Mouse (Mus musculus) embryonic facial prominence, embryonic 12.5 days (tissue): Measurements from ENCODE around the gene Rars2. TPM values are rescaled to one million over a fixed set of nuclear protein-coding genes. Genes with fewer than 3 reads are reported as not detected.

Experiments used
- ATAC-seq: fragments of 200-750 bp; cut with Nextera tagmentation; 2 replicates; pipeline ENCODE4 v1.8.0; 2017; ENCODE audit not compliant: insufficient number of reproducible peaks, insufficient read depth, low FRiP score, low TSS enrichment
- H3K27ac ChIP-seq: fragments of 300-500 bp; sonication (generic); 2 replicates; pipeline ENCODE4 v1.5.1; 2016; ENCODE audit warnings: mild to moderate bottlenecking
- H3K27me3 ChIP-seq: fragments of 300-500 bp; sonication (generic); 2 replicates; pipeline ENCODE4 v1.6.1; 2016; ENCODE audit warnings: mild to moderate bottlenecking, moderate library complexity
- H3K36me3 ChIP-seq: fragments of 300-500 bp; sonication (generic); 2 replicates; pipeline ENCODE4 v1.6.1; 2016; ENCODE audit warnings: mild to moderate bottlenecking
- H3K4me1 ChIP-seq: fragments of 300-500 bp; sonication (generic); 2 replicates; pipeline ENCODE4 v1.6.1; 2016
- H3K4me2 ChIP-seq: fragments of 300-500 bp; sonication (generic); replicated peaks from 2 replicates; pipeline ENCODE4 v1.6.1; 2016; ENCODE audit warnings: mild to moderate bottlenecking, moderate library complexity
- H3K4me3 ChIP-seq: fragments of 300-500 bp; sonication (generic); 2 replicates; pipeline ENCODE4 v1.5.1; 2016; ENCODE audit warnings: mild to moderate bottlenecking
- H3K9ac ChIP-seq: fragments of 300-500 bp; sonication (generic); 2 replicates; pipeline ENCODE4 v1.6.1; 2016; ENCODE audit warnings: mild to moderate bottlenecking, moderate library complexity
- H3K9me3 ChIP-seq: fragments of 300-500 bp; sonication (generic); 2 replicates; pipeline ENCODE4 v1.6.1; 2016; ENCODE audit warnings: mild to moderate bottlenecking, moderate library complexity
- WGBS: fragments of 180-500 bp; shearing (Covaris S2); methylation state at CpG from one replicate; pipeline ENCODE4 v1.1.7; 2016; 5-methylcytosine and 5-hydroxymethylcytosine counted together
- polyA plus RNA-seq: library from polyadenylated mRNA; unstranded; fragments of >200 nt; fragmentation: Nextera tagmentation; extraction: Ambion mirVana; gene quantifications from 2 replicates; pipeline ENCODE4 v1.2.1, GENCODE M21; 2016

Rars2 gene
- polyA plus RNA-seq, 1 experiment from 2014 or later: 71.3 TPM

GRCm38 (mm10) chr4:34644779-34645178, 30.0 kb downstream of the Rars2 start:
- H3K9me3 ChIP-seq: no peaks in the 10 kb centered on the region
- no peak overlapping the region for H3K4me3 ChIP-seq
- H3K4me1 ChIP-seq: no peaks in the 10 kb centered on the region
- H3K27me3 ChIP-seq: no peaks in the 10 kb centered on the region
- no peak overlapping the region for H3K27ac ChIP-seq
- H3K9ac ChIP-seq: no peak overlapping the region
- ATAC-seq: no peak
- no peak overlapping the region for H3K4me2 ChIP-seq
- peaks cover 46% of the 10 kb centered on the region for H3K36me3 ChIP-seq

DNA sequence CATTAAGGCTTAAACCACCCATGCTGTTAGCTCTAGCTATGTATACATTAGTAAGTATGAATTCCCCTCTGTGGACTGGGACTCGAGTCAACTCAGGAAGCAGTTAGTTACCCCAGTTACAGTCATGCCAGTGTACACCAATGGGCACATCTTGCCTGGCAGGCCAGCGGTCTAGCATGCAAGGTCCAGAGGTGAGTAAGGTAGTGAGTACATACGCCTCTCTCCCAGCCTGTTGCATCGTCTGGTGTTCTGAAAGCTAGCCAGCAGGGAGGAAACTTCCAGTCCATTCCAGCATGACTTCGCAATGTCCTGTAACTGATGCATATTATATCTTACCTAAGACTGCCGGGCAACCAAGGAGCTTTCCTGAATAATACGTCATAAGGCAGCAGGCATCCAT, 38.4 kb downstream of the Rars2 start:
- Histone ChIP-seq H3K27me3 (no peaks in the 10 kb centered on the region), H3K27ac (no peak overlapping the region), H3K4me1 (no peaks in the 10 kb centered on the region), H3K4me2 (no peak overlapping the region), H3K4me3 (no peak overlapping the region), H3K9me3 (no peaks in the 10 kb centered on the region), H3K9ac (no peak overlapping the region), H3K36me3 (peaks cover 41% of the 10 kb centered on the region)
- no peak for ATAC-seq
- 93% methylated on average over 7 of the region's 7 CpGs for WGBS

- Histone ChIP-seq H3K27ac (no peak overlapping the region), H3K27me3 (no peaks in the 10 kb centered on the region), H3K9ac (no peak overlapping the region), H3K4me2 (no peak overlapping the region), H3K9me3 (no peaks in the 10 kb centered on the region), H3K36me3 (peaks cover 64% of the 10 kb centered on the region), H3K4me3 (no peak overlapping the region), H3K4me1 (no peaks in the 10 kb centered on the region)
- ATAC-seq: no peak
- 96% methylated on average over 10 of the region's 10 CpGs for WGBS
These were observed 41.3 kb downstream of the Rars2 start for GRCm38 (mm10) chr4:34656101-34656500.

- peaks cover 74% of the 10 kb centered on the region for H3K36me3 ChIP-seq
These were observed 44.3 kb downstream of the Rars2 start for GRCm38 (mm10) chr4:34659012-34659411.

GRCm38 (mm10) chr4:34661514-34661913, 46.8 kb downstream of the Rars2 start:
- Histone ChIP-seq H3K4me3 (no peak overlapping the region), H3K9me3 (no peaks in the 10 kb centered on the region), H3K9ac (no peak overlapping the region), H3K4me2 (no peak overlapping the region), H3K27me3 (no peaks in the 10 kb centered on the region), H3K36me3 (peaks cover 73% of the 10 kb centered on the region), H3K4me1 (no peaks in the 10 kb centered on the region), H3K27ac (no peak overlapping the region)
- ATAC-seq: 0 out of 2 replicates have a peak, but pooled peaks have one; percentile 35
- WGBS: 90% methylated on average over 2 of the region's 2 CpGs

More at GRCm38 (mm10) chr4:34659012-34659411, 44.3 kb downstream of the Rars2 start:
- no peak overlapping the region for H3K27ac ChIP-seq
- no peak overlapping the region for H3K9ac ChIP-seq
- no peaks in the 10 kb centered on the region for H3K27me3 ChIP-seq
- no peak overlapping the region for H3K4me3 ChIP-seq
- no peaks in the 10 kb centered on the region for H3K9me3 ChIP-seq
- H3K4me2 ChIP-seq: no peak overlapping the region
- ATAC-seq: no peak
- no peaks in the 10 kb centered on the region for H3K4me1 ChIP-seq
- 85% methylated on average over 2 of the region's 2 CpGs for WGBS

DNA sequence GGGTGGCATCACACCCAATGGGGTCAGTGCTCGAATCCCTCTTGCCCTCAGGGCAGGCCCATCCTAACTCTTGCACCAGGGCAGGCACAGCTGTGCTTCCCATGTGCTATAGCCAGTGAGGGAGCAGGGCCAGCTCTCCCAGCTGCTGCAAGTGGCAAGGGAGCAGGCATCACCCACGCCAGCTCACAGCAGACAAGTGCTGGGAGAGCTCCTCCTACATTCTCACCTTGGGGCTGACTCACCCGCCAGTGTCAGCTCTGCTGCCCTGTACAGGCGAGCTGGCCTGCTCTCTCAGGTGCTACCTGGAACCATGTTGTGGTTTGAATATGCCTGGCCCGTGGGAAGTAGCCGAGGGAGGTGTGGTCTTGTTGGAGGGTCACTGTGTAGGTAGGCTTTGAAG, 47.2 kb downstream of the Rars2 start:
- H3K9ac ChIP-seq: no peak overlapping the region
- H3K4me2 ChIP-seq: no peak overlapping the region
- ATAC-seq: no peak
- no peak overlapping the region for H3K27ac ChIP-seq
- H3K4me1 ChIP-seq: no peaks in the 10 kb centered on the region
- no peak overlapping the region for H3K4me3 ChIP-seq
- no peaks in the 10 kb centered on the region for H3K27me3 ChIP-seq
- H3K36me3 ChIP-seq: peaks cover 77% of the 10 kb centered on the region
- H3K9me3 ChIP-seq: no peaks in the 10 kb centered on the region
- WGBS: 77% methylated on average over 6 of the region's 6 CpGs

DNA sequence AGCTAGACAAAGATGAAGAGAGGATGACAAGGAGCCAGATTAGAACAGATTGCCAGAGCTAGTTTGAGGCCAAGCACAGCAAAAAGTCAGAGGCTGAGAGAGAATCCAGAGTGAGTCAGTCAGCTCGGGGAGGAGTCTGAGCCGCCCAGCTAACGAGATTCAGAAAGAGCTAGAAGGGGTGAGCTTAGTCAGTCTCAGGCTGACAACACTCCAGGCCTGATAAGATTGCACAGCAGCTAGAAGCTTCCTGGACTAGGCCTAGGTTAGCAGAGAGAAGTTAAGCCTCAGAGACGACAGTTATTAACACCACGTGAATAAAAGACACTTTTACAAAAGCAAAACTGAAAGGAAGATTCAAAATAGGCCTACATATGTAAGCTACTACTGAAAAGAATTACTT, 53.2 kb downstream of the Rars2 start:
- H3K36me3 ChIP-seq: peaks cover 49% of the 10 kb centered on the region
- H3K27me3 ChIP-seq: no peaks in the 10 kb centered on the region
- H3K27ac ChIP-seq: no peak overlapping the region
- no peak overlapping the region for H3K4me2 ChIP-seq
- H3K4me3 ChIP-seq: no peak overlapping the region
- no peaks in the 10 kb centered on the region for H3K4me1 ChIP-seq
- ATAC-seq: no peak
- no peaks in the 10 kb centered on the region for H3K9me3 ChIP-seq
- H3K9ac ChIP-seq: no peak overlapping the region
- 87% methylated on average over 5 of the region's 5 CpGs for WGBS

GRCm38 (mm10) chr4:34673721-34674120, 59.0 kb downstream of the Rars2 start:
- H3K9ac ChIP-seq: no peak overlapping the region
- WGBS: 93% methylated on average over 5 of the region's 5 CpGs
- no peaks in the 10 kb centered on the region for H3K27me3 ChIP-seq
- H3K4me2 ChIP-seq: no peak overlapping the region
- no peaks in the 10 kb centered on the region for H3K9me3 ChIP-seq
- H3K4me1 ChIP-seq: no peaks in the 10 kb centered on the region
- no peak overlapping the region for H3K27ac ChIP-seq
- no peak overlapping the region for H3K4me3 ChIP-seq
- peaks cover 25% of the 10 kb centered on the region for H3K36me3 ChIP-seq
- ATAC-seq: no peak

- 85% methylated on average over 5 of the region's 5 CpGs for WGBS
- no peak overlapping the region for H3K27ac ChIP-seq
- H3K36me3 ChIP-seq: peaks cover 12% of the 10 kb centered on the region
- H3K4me1 ChIP-seq: no peaks in the 10 kb centered on the region
- H3K27me3 ChIP-seq: no peaks in the 10 kb centered on the region
- H3K9ac ChIP-seq: no peak overlapping the region
- no peak overlapping the region for H3K4me3 ChIP-seq
- H3K4me2 ChIP-seq: no peak overlapping the region
- no peaks in the 10 kb centered on the region for H3K9me3 ChIP-seq
- no peak for ATAC-seq
These were observed 65.8 kb downstream of the Rars2 start for GRCm38 (mm10) chr4:34680530-34680929.

DNA sequence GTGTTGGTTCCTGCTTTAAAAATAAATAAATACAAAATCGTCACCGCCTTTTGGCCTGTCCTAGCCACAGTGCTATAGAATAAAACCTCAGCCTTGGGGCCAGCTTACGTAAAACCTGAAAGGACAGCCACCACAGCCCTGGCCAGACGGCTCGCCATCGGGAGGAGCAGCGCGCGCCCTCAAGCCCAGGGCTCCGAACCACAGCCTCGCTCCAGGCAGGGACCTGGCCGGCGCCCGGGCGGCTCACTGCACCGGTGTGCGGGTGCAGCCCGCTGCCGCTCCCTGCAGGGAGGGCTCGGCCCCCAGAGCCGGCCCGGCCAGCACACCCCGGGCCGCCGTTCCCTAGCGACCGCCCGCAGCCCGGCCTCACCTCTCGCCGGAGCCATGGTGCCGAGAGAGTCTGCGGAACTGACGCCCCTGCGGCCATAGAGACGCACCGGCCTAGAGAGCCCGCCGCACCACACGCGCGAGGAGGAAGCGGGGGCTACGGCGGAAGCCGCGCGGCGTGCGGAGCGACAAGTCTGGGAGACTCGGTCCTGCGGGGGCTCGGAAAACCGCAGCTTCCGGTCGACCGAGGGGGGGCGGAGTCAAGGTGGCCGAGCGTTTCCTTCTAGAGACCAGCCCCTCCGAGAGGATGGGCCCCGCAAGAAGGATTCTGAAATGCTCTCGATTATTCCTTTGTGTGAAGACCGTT, 72.3 kb downstream of the Rars2 start, which contains the start of gene Slc35a1:
TSS of gene Slc35a1 (minus strand) at position 565 of the 694 bp plus-strand sequence.
- Histone ChIP-seq H3K4me2 (peak within 1 kb of the TSS; percentile 51), H3K27ac (peak within 1 kb of the TSS; percentile 94), H3K4me1 (peaks cover 5% of the 10 kb centered on the region; the same call in 1 of the 2 replicates), H3K36me3 (no peaks in the 10 kb centered on the region), H3K9me3 (no peaks in the 10 kb centered on the region), H3K4me3 (peak within 1 kb of the TSS; percentile 67), H3K27me3 (no peaks in the 10 kb centered on the region), H3K9ac (peak within 1 kb of the TSS; percentile 95)
- ATAC-seq: peak; percentile 97
- under 1% methylated on average over 65 of the region's 65 CpGs for WGBS

DNA sequence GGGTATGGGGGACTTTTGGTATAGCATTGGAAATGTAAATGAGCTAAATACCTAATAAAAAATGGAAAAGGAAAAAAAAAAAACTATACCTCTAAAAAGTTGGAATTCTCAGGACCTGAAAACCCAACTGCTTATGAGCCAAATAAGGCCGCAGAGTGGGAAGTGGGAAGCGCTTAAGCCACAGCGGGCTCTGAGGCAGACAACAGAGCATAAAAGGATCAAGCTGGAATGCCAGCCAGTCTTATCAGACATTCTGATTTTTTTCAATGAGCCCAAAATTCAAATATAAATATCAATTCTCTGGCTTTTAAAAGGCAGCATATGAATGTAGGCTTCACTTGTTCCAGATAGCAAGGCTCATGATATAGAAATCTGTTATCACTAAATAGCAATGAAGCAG, 73.3 kb downstream of the Rars2 start:
- Histone ChIP-seq H3K27me3 (no peaks in the 10 kb centered on the region), H3K4me1 (peaks cover 5% of the 10 kb centered on the region; the same call in 1 of the 2 replicates), H3K4me3 (no peak overlapping the region), H3K36me3 (no peaks in the 10 kb centered on the region), H3K9me3 (no peaks in the 10 kb centered on the region), H3K4me2 (no peak overlapping the region; the same call in 1 of the 2 replicates), H3K9ac (no peak overlapping the region), H3K27ac (no peak overlapping the region)
- no peak for ATAC-seq
- WGBS: 81% methylated on average over 3 of the region's 3 CpGs

GRCm38 (mm10) chr4:34701528-34701927, 86.8 kb downstream of the Rars2 start:
- Histone ChIP-seq H3K9me3 (no peaks in the 10 kb centered on the region), H3K27ac (no peak overlapping the region), H3K27me3 (no peaks in the 10 kb centered on the region), H3K4me3 (no peak overlapping the region), H3K9ac (no peak overlapping the region), H3K4me1 (no peaks in the 10 kb centered on the region), H3K36me3 (no peaks in the 10 kb centered on the region), H3K4me2 (no peak overlapping the region)
- ATAC-seq: no peak
- WGBS: 49% methylated on average over 5 of the region's 5 CpGs
